8 mouse cellular contexts compared by ENCODE assay signal in the genomic region with DNA sequence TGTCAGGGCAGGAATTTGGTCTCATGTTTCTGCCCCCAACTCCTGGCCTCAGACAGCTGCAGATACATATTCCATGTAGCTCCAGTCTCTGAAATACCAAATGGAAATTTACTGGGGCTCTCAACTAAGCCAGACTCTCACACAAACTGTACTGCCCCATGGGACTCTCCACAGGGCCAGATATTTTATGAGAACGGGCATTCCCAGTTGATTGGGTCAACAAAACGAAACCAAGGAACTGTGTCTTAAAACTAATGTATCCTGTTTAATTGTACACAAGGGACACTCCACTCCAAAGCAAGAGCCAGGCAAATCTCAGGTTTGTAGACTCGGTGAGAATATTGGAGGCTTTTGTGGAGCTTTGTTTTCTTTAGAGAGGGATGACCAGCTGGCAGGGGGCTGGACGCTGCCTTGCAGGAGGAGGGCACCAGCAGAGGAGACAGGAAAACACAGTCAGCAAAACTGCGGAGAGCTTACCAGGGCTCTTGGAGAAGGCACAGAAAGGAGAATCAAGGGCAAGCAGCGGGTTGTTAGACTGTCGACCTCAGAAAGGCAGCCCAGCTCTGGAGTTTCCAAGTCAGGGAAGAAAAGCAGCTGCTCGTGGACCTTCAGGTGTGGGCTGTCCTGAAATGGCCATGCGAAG. TPM values are rescaled to one million over a fixed set of nuclear protein-coding genes. Genes with fewer than 3 reads are reported as not detected.
A peak's percentile ranks its signal among the peaks of the same experiment; 100 is the strongest.
DNase-seq lines count a peak whose midpoint lies in the region; ATAC-seq and TF ChIP-seq lines count a peak whose summit lies in the region.

No protein-coding gene starts in this region.

- no peak overlapping the region for H3K9ac ChIP-seq in forebrain, embryonic 16.5 days (replicated peaks; ENCODE audit: low read depth, low read length)
- H3K9ac ChIP-seq in heart, embryonic 13.5 days: peak overlapping the region; percentile 73
- peak overlapping the region; percentile 65 for H3K9ac ChIP-seq in kidney, embryonic 16.5 days (replicated peaks; ENCODE audit: low read length)
- H3K9ac ChIP-seq in stomach, embryonic 15.5 days: peak overlapping the region; percentile 19

- TF ChIP-seq CTCF in cortical plate, adult 2 months (IDR thresholded peaks at IDR 0.05; ENCODE audit: extremely low read depth, insufficient read depth, low read length): no peak

- no peaks in the 10 kb centered on the region for H3K36me3 ChIP-seq in forebrain, embryonic 10.5 days (replicated peaks)
- H3K36me3 ChIP-seq in forebrain, embryonic 16.5 days (ENCODE audit: control insufficient read depth, insufficient read depth): no peaks in the 10 kb centered on the region
- H3K36me3 ChIP-seq in heart, embryonic 13.5 days: no peaks in the 10 kb centered on the region
- H3K36me3 ChIP-seq in kidney, embryonic 16.5 days (ENCODE audit: insufficient read depth, low read length): no peaks in the 10 kb centered on the region
- H3K36me3 ChIP-seq in stomach, embryonic 15.5 days: no peaks in the 10 kb centered on the region

- peaks cover 31% of the 10 kb centered on the region for H3K4me1 ChIP-seq in forebrain, embryonic 10.5 days
- H3K4me1 ChIP-seq in forebrain, embryonic 16.5 days (replicated peaks; ENCODE audit: control insufficient read depth, insufficient read depth, low read length): no peaks in the 10 kb centered on the region
- H3K4me1 ChIP-seq in cortical plate, adult 2 months (ENCODE audit: control insufficient read depth, insufficient read depth, low read length): no peaks in the 10 kb centered on the region; the same call in 1 of the 2 replicates
- H3K4me1 ChIP-seq in heart, embryonic 13.5 days: peaks cover 73% of the 10 kb centered on the region
- H3K4me1 ChIP-seq in kidney, embryonic 16.5 days (ENCODE audit: insufficient read depth, low read length): peaks cover 50% of the 10 kb centered on the region
- peaks cover 36% of the 10 kb centered on the region for H3K4me1 ChIP-seq in stomach, embryonic 15.5 days

- no peak for DNase-seq in forebrain, embryonic 10.5 days (ENCODE audit: extremely low spot score, low spot score)
- peak; percentile 59 for DNase-seq in lung, postnatal 36 days
- no peak for DNase-seq in spleen, adult 12 weeks (ENCODE audit: low spot score)

- peak overlapping the region; percentile 77 for H3K27ac ChIP-seq in forebrain, embryonic 10.5 days
- no peak overlapping the region for H3K27ac ChIP-seq in forebrain, embryonic 16.5 days (ENCODE audit: low read length)
- H3K27ac ChIP-seq in cortical plate, adult 2 months (ENCODE audit: insufficient read depth, low read length): peak overlapping the region; percentile 63
- H3K27ac ChIP-seq in heart, embryonic 13.5 days (replicated peaks): peak overlapping the region; percentile 88
- peak overlapping the region; percentile 93 for H3K27ac ChIP-seq in kidney, embryonic 16.5 days (ENCODE audit: low read length)
- peak overlapping the region; percentile 88 for H3K27ac ChIP-seq in stomach, embryonic 15.5 days

- no peaks in the 10 kb centered on the region for H3K27me3 ChIP-seq in forebrain, embryonic 10.5 days (ENCODE audit: poor library complexity, severe bottlenecking)
- H3K27me3 ChIP-seq in forebrain, embryonic 16.5 days (replicated peaks; ENCODE audit: control insufficient read depth, insufficient read depth, low read length): no peaks in the 10 kb centered on the region
- H3K27me3 ChIP-seq in heart, embryonic 13.5 days (replicated peaks): no peaks in the 10 kb centered on the region
- no peaks in the 10 kb centered on the region for H3K27me3 ChIP-seq in kidney, embryonic 16.5 days (ENCODE audit: insufficient read depth, low read length)
- no peaks in the 10 kb centered on the region for H3K27me3 ChIP-seq in stomach, embryonic 15.5 days (replicated peaks)

- H3K4me2 ChIP-seq in forebrain, embryonic 16.5 days (ENCODE audit: low read length): no peak overlapping the region
- peak overlapping the region; percentile 59 for H3K4me2 ChIP-seq in heart, embryonic 13.5 days
- H3K4me2 ChIP-seq in kidney, embryonic 16.5 days (replicated peaks; ENCODE audit: low read depth, low read length): peak overlapping the region; percentile 53
- H3K4me2 ChIP-seq in stomach, embryonic 15.5 days: peak overlapping the region; percentile 44

- H3K4me3 ChIP-seq in forebrain, embryonic 10.5 days: no peak overlapping the region
- H3K4me3 ChIP-seq in forebrain, embryonic 16.5 days (replicated peaks; ENCODE audit: low read length): no peak overlapping the region
- H3K4me3 ChIP-seq in cortical plate, adult 2 months (ENCODE audit: insufficient read depth, low read length): no peak overlapping the region
- peak overlapping the region; percentile 14 for H3K4me3 ChIP-seq in heart, embryonic 13.5 days
- H3K4me3 ChIP-seq in kidney, embryonic 16.5 days (ENCODE audit: low read length): peak overlapping the region; percentile 28
- peak overlapping the region; percentile 19; the same call in 1 of the 2 replicates for H3K4me3 ChIP-seq in stomach, embryonic 15.5 days (replicated peaks)

- 51% methylated on average over 9 of the region's 9 CpGs for WGBS in forebrain, embryonic 10.5 days
- 44% methylated on average over 9 of the region's 9 CpGs for WGBS in forebrain, embryonic 16.5 days
- WGBS in heart, embryonic 13.5 days: 28% methylated on average over 9 of the region's 9 CpGs
- WGBS in kidney, embryonic 16.5 days: 13% methylated on average over 9 of the region's 9 CpGs
- 23% methylated on average over 9 of the region's 9 CpGs for WGBS in stomach, embryonic 15.5 days

- no peak for TF ChIP-seq POLR2A in cortical plate, adult 2 months (IDR thresholded peaks at IDR 0.05; ENCODE audit: extremely low read depth, insufficient read depth, low read length)

- H3K9me3 ChIP-seq in forebrain, embryonic 10.5 days: no peaks in the 10 kb centered on the region
- no peaks in the 10 kb centered on the region for H3K9me3 ChIP-seq in forebrain, embryonic 16.5 days (ENCODE audit: control insufficient read depth, low read length)
- H3K9me3 ChIP-seq in heart, embryonic 13.5 days: no peaks in the 10 kb centered on the region
- H3K9me3 ChIP-seq in kidney, embryonic 16.5 days (ENCODE audit: low read length): no peaks in the 10 kb centered on the region
- H3K9me3 ChIP-seq in stomach, embryonic 15.5 days: no peaks in the 10 kb centered on the region

- ATAC-seq in forebrain, embryonic 16.5 days: no peak
- no peak for ATAC-seq in heart, embryonic 13.5 days (ENCODE audit: extremely low read depth, insufficient number of reproducible peaks, low FRiP score, low TSS enrichment)
- ATAC-seq in kidney, embryonic 16.5 days (ENCODE audit: low FRiP score, low TSS enrichment): peak; percentile 67; the same call in 1 of the 2 replicates
- ATAC-seq in stomach, embryonic 15.5 days (ENCODE audit: insufficient read depth, low FRiP score, low read depth): no peak

RNA-seq across cellular contexts. Expression of a gene that starts 42.1 kb away (rescaled TPM):
- 24.4 and 25.5 TPM in 2 replicates for polyA plus RNA-seq in forebrain, embryonic 10.5 days (2016; fragmentation: Nextera tagmentation; extraction: Ambion mirVana)
- 34.2 and 36.0 TPM in 2 replicates for polyA plus RNA-seq in forebrain, embryonic 16.5 days (2015; fragmentation: Nextera tagmentation; extraction: Ambion mirVana)
- 21.6 and 21.8 TPM in 2 replicates for polyA plus RNA-seq in cortical plate, adult 2 months (2012; rRNA removed)
- polyA plus RNA-seq in heart, embryonic 13.5 days (2015; fragmentation: Nextera tagmentation; extraction: Ambion mirVana): 16.8 and 20.0 TPM in 2 replicates
- 22.0 and 28.4 TPM in 2 replicates for polyA plus RNA-seq in kidney, embryonic 16.5 days (2015; fragmentation: Nextera tagmentation; extraction: Ambion mirVana)
- polyA plus RNA-seq in stomach, embryonic 15.5 days (2015; fragmentation: Nextera tagmentation; extraction: Ambion mirVana): 20.9 and 24.9 TPM in 2 replicates

RNA-seq across cellular contexts. Expression of a gene that starts 45.8 kb away (rescaled TPM):
- polyA plus RNA-seq in forebrain, embryonic 10.5 days (2016; fragmentation: Nextera tagmentation; extraction: Ambion mirVana): 305 and 358 TPM in 2 replicates
- 256 and 326 TPM in 2 replicates for polyA plus RNA-seq in forebrain, embryonic 16.5 days (2015; fragmentation: Nextera tagmentation; extraction: Ambion mirVana)
- 158 and 165 TPM in 2 replicates for polyA plus RNA-seq in cortical plate, adult 2 months (2012; rRNA removed)
- 218 and 286 TPM in 2 replicates for polyA plus RNA-seq in heart, embryonic 13.5 days (2015; fragmentation: Nextera tagmentation; extraction: Ambion mirVana)
- polyA plus RNA-seq in kidney, embryonic 16.5 days (2015; fragmentation: Nextera tagmentation; extraction: Ambion mirVana): 195 and 234 TPM in 2 replicates
- 518 and 529 TPM in 2 replicates for polyA plus RNA-seq in stomach, embryonic 15.5 days (2015; fragmentation: Nextera tagmentation; extraction: Ambion mirVana)

RNA-seq across cellular contexts. Expression of a gene that starts 53.9 kb away (rescaled TPM):
- 0.83 TPM in 1 of 2 replicates, not detected in the other for polyA plus RNA-seq in forebrain, embryonic 10.5 days (2016; fragmentation: Nextera tagmentation; extraction: Ambion mirVana)
- not detected in 2 replicates for polyA plus RNA-seq in forebrain, embryonic 16.5 days (2015; fragmentation: Nextera tagmentation; extraction: Ambion mirVana)
- polyA plus RNA-seq in cortical plate, adult 2 months (2012; rRNA removed): 1.0 and 1.5 TPM in 2 replicates
- 0.60 TPM in 1 of 2 replicates, not detected in the other for polyA plus RNA-seq in heart, embryonic 13.5 days (2015; fragmentation: Nextera tagmentation; extraction: Ambion mirVana)
- 0.80 TPM in 1 of 2 replicates, not detected in the other for polyA plus RNA-seq in kidney, embryonic 16.5 days (2015; fragmentation: Nextera tagmentation; extraction: Ambion mirVana)
- polyA plus RNA-seq in stomach, embryonic 15.5 days (2015; fragmentation: Nextera tagmentation; extraction: Ambion mirVana): not detected in 2 replicates

Comparison
In these comparisons a context has a peak if more than half of its experiments do, and no peak if none do; other contexts are left out.
1. H3K4me3 ChIP-seq: peak in heart, embryonic 13.5 days (single experiment), kidney, embryonic 16.5 days (single experiment) and stomach, embryonic 15.5 days (single experiment); none in forebrain, embryonic 10.5 days (single experiment), forebrain, embryonic 16.5 days (single experiment) and cortical plate, adult 2 months (single experiment).